Mouse (Mus musculus): ENCODE measurements around the gene Fkbp9.

GRCm38 (mm10) chr6:56899601-56900000 is 67.7 kb downstream of the Fkbp9 start:
- TF ChIP-seq CTCF (IDR thresholded peaks at IDR 0.05; ENCODE audit: control insufficient read depth, insufficient read depth, low read length) = no peak
- no peak for TF ChIP-seq POLR2A (IDR thresholded peaks at IDR 0.05; ENCODE audit: borderline replicate concordance, control insufficient read depth, low read depth, low read length)
